In the genomic region with DNA sequence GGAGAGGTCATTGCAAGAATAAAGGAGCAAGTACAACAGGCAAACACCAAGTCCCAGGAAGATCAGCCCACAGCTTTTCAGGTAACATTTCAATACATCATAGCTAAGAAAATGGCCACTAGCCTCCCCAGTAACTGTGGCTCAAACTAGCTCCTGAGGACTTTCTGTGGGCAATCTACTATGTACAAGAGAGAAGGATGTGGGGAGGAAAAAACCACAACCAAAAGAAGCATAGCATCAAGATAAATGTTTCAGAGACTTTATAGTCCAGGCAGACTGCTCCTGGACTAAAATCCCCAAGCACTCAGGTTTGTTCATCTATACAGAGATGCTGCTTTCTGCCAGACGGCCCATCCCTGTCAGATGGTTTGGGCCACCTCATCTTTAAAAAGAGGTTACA, we compare ENCODE assay signal across 10 mouse cellular contexts. TPM values are rescaled to one million over a fixed set of nuclear protein-coding genes. Genes with fewer than 3 reads are reported as not detected.
A peak's percentile ranks its signal among the peaks of the same experiment; 100 is the strongest.
DNase-seq lines count a peak whose midpoint lies in the region; ATAC-seq and TF ChIP-seq lines count a peak whose summit lies in the region.
"Had no signal": no experiment of that assay in that cellular context is flagged by ENCODE, and none has a peak within 500 bp of the region (broad histone marks: within the 10 kb centered on the region; RNA-seq: fewer than 3 reads in every experiment).

No protein-coding gene starts in this region.

- H3K4me3 ChIP-seq in embryonic facial prominence, embryonic 13.5 days = no peak overlapping the region
- H3K4me3 ChIP-seq in embryonic facial prominence, embryonic 10.5 days = no peak overlapping the region
- no peak overlapping the region for H3K4me3 ChIP-seq in intestine, postnatal 0 days (ENCODE audit: low read depth, low read length)
- H3K4me3 ChIP-seq in intestine, embryonic 15.5 days (replicated peaks) = no peak overlapping the region
- peak overlapping the region; percentile 47; the same call in 1 of the 2 replicates for H3K4me3 ChIP-seq in E14TG2a.4 (replicated peaks; ENCODE audit: low read length)
- H3K4me3 ChIP-seq in liver, embryonic 15.5 days (replicated peaks) = no peak overlapping the region
- no peak overlapping the region for H3K4me3 ChIP-seq in neural tube, embryonic 15.5 days (replicated peaks)
- H3K4me3 ChIP-seq in midbrain, embryonic 14.5 days (replicated peaks; ENCODE audit: low read depth, low read length) = no peak overlapping the region
- H3K4me3 ChIP-seq: limb, embryonic 12.5 days had no signal

- H3K4me1 ChIP-seq in embryonic facial prominence, embryonic 13.5 days = peaks cover 88% of the 10 kb centered on the region
- peaks cover 92% of the 10 kb centered on the region for H3K4me1 ChIP-seq in embryonic facial prominence, embryonic 10.5 days
- H3K4me1 ChIP-seq in intestine, postnatal 0 days (replicated peaks; ENCODE audit: control insufficient read depth, insufficient read depth, low read length) = peaks cover 37% of the 10 kb centered on the region
- H3K4me1 ChIP-seq in intestine, embryonic 15.5 days (replicated peaks) = peaks cover 55% of the 10 kb centered on the region
- H3K4me1 ChIP-seq in E14TG2a.4 (replicated peaks; ENCODE audit: low read depth, low read length) = peaks cover 100% of the 10 kb centered on the region
- H3K4me1 ChIP-seq in liver, embryonic 15.5 days (replicated peaks) = peaks cover 100% of the 10 kb centered on the region
- H3K4me1 ChIP-seq in neural tube, embryonic 15.5 days = peaks cover 76% of the 10 kb centered on the region
- peaks cover 31% of the 10 kb centered on the region for H3K4me1 ChIP-seq in midbrain, embryonic 14.5 days (ENCODE audit: control insufficient read depth, insufficient read depth, low read length)

- peaks cover 12% of the 10 kb centered on the region for H3K36me3 ChIP-seq in embryonic facial prominence, embryonic 13.5 days
- peaks cover 39% of the 10 kb centered on the region for H3K36me3 ChIP-seq in embryonic facial prominence, embryonic 10.5 days (replicated peaks)
- H3K36me3 ChIP-seq in intestine, postnatal 0 days (ENCODE audit: control insufficient read depth, insufficient read depth) = no peaks in the 10 kb centered on the region; the same call in 1 of the 2 replicates
- H3K36me3 ChIP-seq in intestine, embryonic 15.5 days = no peaks in the 10 kb centered on the region
- H3K36me3 ChIP-seq in E14TG2a.4 (ENCODE audit: insufficient read depth, low read length) = peaks cover 87% of the 10 kb centered on the region
- H3K36me3 ChIP-seq in liver, embryonic 15.5 days (replicated peaks) = peaks cover 15% of the 10 kb centered on the region
- no peaks in the 10 kb centered on the region for H3K36me3 ChIP-seq in neural tube, embryonic 15.5 days
- no peaks in the 10 kb centered on the region for H3K36me3 ChIP-seq in midbrain, embryonic 14.5 days (ENCODE audit: control insufficient read depth, insufficient read depth, low read length)

- H3K27me3 ChIP-seq in embryonic facial prominence, embryonic 13.5 days = no peaks in the 10 kb centered on the region
- H3K27me3 ChIP-seq in embryonic facial prominence, embryonic 10.5 days (replicated peaks; ENCODE audit: low read depth, poor library complexity, severe bottlenecking) = no peaks in the 10 kb centered on the region
- H3K27me3 ChIP-seq in intestine, postnatal 0 days (replicated peaks; ENCODE audit: control insufficient read depth, insufficient read depth, low read length) = no peaks in the 10 kb centered on the region
- no peaks in the 10 kb centered on the region for H3K27me3 ChIP-seq in intestine, embryonic 15.5 days (replicated peaks)
- H3K27me3 ChIP-seq in E14TG2a.4 (ENCODE audit: insufficient read depth, low read length) = no peaks in the 10 kb centered on the region
- H3K27me3 ChIP-seq in liver, embryonic 15.5 days = no peaks in the 10 kb centered on the region
- no peaks in the 10 kb centered on the region for H3K27me3 ChIP-seq in neural tube, embryonic 15.5 days (replicated peaks)
- H3K27me3 ChIP-seq in midbrain, embryonic 14.5 days (ENCODE audit: control insufficient read depth, insufficient read depth, low read length) = no peaks in the 10 kb centered on the region
- H3K27me3 ChIP-seq: limb, embryonic 12.5 days had no signal

- no peak for DNase-seq in embryonic facial prominence, embryonic 10.5 days (ENCODE audit: low spot score)
- no peak for DNase-seq in midbrain, embryonic 14.5 days
- DNase-seq: adrenal gland, adult 8-10 months had no signal

- no peaks in the 10 kb centered on the region for H3K9me3 ChIP-seq in embryonic facial prominence, embryonic 13.5 days
- no peaks in the 10 kb centered on the region for H3K9me3 ChIP-seq in embryonic facial prominence, embryonic 10.5 days
- H3K9me3 ChIP-seq in intestine, postnatal 0 days (ENCODE audit: control insufficient read depth) = no peaks in the 10 kb centered on the region
- H3K9me3 ChIP-seq in intestine, embryonic 15.5 days = no peaks in the 10 kb centered on the region
- H3K9me3 ChIP-seq in E14TG2a.4 (ENCODE audit: low read length) = no peaks in the 10 kb centered on the region
- H3K9me3 ChIP-seq in liver, embryonic 15.5 days (replicated peaks) = no peaks in the 10 kb centered on the region
- no peaks in the 10 kb centered on the region for H3K9me3 ChIP-seq in neural tube, embryonic 15.5 days (replicated peaks)
- no peaks in the 10 kb centered on the region for H3K9me3 ChIP-seq in midbrain, embryonic 14.5 days (ENCODE audit: control insufficient read depth, low read length)
- H3K9me3 ChIP-seq: limb, embryonic 12.5 days had no signal

- no peak for ATAC-seq in embryonic facial prominence, embryonic 13.5 days (ENCODE audit: insufficient number of reproducible peaks, insufficient read depth, low FRiP score, low TSS enrichment, low read depth)
- no peak for ATAC-seq in intestine, postnatal 0 days
- ATAC-seq in intestine, embryonic 15.5 days = no peak
- ATAC-seq in liver, embryonic 15.5 days (ENCODE audit: insufficient read depth) = no peak
- ATAC-seq in neural tube, embryonic 15.5 days (ENCODE audit: low FRiP score) = no peak
- ATAC-seq in midbrain, embryonic 14.5 days (ENCODE audit: low FRiP score, low TSS enrichment) = no peak

- no peak overlapping the region for H3K4me2 ChIP-seq in embryonic facial prominence, embryonic 13.5 days
- peak overlapping the region; percentile 70; the same call in 1 of the 2 replicates for H3K4me2 ChIP-seq in intestine, postnatal 0 days (replicated peaks; ENCODE audit: low read depth)
- no peak overlapping the region for H3K4me2 ChIP-seq in intestine, embryonic 15.5 days (replicated peaks)
- H3K4me2 ChIP-seq in liver, embryonic 15.5 days = 0 out of 2 replicates have a peak overlapping the region, but pooled peaks have one; percentile 3
- H3K4me2 ChIP-seq in neural tube, embryonic 15.5 days = no peak overlapping the region
- no peak overlapping the region for H3K4me2 ChIP-seq in midbrain, embryonic 14.5 days (ENCODE audit: low read length)
- H3K4me2 ChIP-seq: limb, embryonic 12.5 days had no signal

- no peak overlapping the region for H3K9ac ChIP-seq in embryonic facial prominence, embryonic 13.5 days
- no peak overlapping the region for H3K9ac ChIP-seq in intestine, postnatal 0 days (ENCODE audit: low read depth, low read length)
- H3K9ac ChIP-seq in intestine, embryonic 15.5 days = no peak overlapping the region
- H3K9ac ChIP-seq in liver, embryonic 15.5 days = no peak overlapping the region
- no peak overlapping the region for H3K9ac ChIP-seq in neural tube, embryonic 15.5 days (replicated peaks)
- no peak overlapping the region for H3K9ac ChIP-seq in midbrain, embryonic 14.5 days (replicated peaks; ENCODE audit: low read length)
- H3K9ac ChIP-seq: limb, embryonic 12.5 days had no signal

- 93% methylated on average over 1 of the region's 1 CpGs for WGBS in embryonic facial prominence, embryonic 13.5 days
- WGBS in embryonic facial prominence, embryonic 10.5 days = 92% methylated on average over 1 of the region's 1 CpGs
- WGBS in intestine, postnatal 0 days = 77% methylated on average over 1 of the region's 1 CpGs
- 81% methylated on average over 1 of the region's 1 CpGs for whole genome bisulfite sequencing in intestine, embryonic 15.5 days
- WGBS in liver, embryonic 15.5 days (ENCODE audit: insufficient replicate concordance) = 65% methylated on average over 1 of the region's 1 CpGs
- WGBS in neural tube, embryonic 15.5 days = 94% methylated on average over 1 of the region's 1 CpGs
- 93% methylated on average over 1 of the region's 1 CpGs for WGBS in midbrain, embryonic 14.5 days

- no peak for TF ChIP-seq CTCF in intestine, postnatal 0 days (IDR thresholded peaks at IDR 0.05; ENCODE audit: low read depth)
- TF ChIP-seq CTCF in E14TG2a.4 (conservative IDR thresholded peaks at IDR 0.05; ENCODE audit: low read length) = no peak

- H3K27ac ChIP-seq in embryonic facial prominence, embryonic 13.5 days = 0 out of 2 replicates have a peak overlapping the region, but pooled peaks have one; percentile 79
- no peak overlapping the region for H3K27ac ChIP-seq in embryonic facial prominence, embryonic 10.5 days (replicated peaks)
- H3K27ac ChIP-seq in intestine, postnatal 0 days (ENCODE audit: low read depth, low read length) = 0 out of 2 replicates have a peak overlapping the region, but pooled peaks have one; percentile 35
- H3K27ac ChIP-seq in intestine, embryonic 15.5 days = no peak overlapping the region
- peak overlapping the region; percentile 87 for H3K27ac ChIP-seq in liver, embryonic 15.5 days (replicated peaks)
- H3K27ac ChIP-seq in neural tube, embryonic 15.5 days (replicated peaks) = no peak overlapping the region
- no peak overlapping the region for H3K27ac ChIP-seq in midbrain, embryonic 14.5 days (replicated peaks; ENCODE audit: low read depth, low read length)

RNA-seq across cellular contexts. Expression of gene Actn4, which starts 5.9 kb away (rescaled TPM):
- polyA plus RNA-seq in embryonic facial prominence, embryonic 13.5 days (2015; fragmentation: Nextera tagmentation; extraction: Ambion mirVana) = 232 and 258 TPM in 2 replicates
- polyA plus RNA-seq in embryonic facial prominence, embryonic 10.5 days (2016; fragmentation: Nextera tagmentation; extraction: Ambion mirVana) = 260 and 269 TPM in 2 replicates
- 293 and 319 TPM in 2 replicates for polyA plus RNA-seq in intestine, postnatal 0 days (2015; fragmentation: Nextera tagmentation; extraction: Ambion mirVana)
- 340 and 361 TPM in 2 replicates for polyA plus RNA-seq in intestine, embryonic 15.5 days (2015; fragmentation: Nextera tagmentation; extraction: Ambion mirVana)
- polyA plus RNA-seq in liver, embryonic 15.5 days (2015; fragmentation: Nextera tagmentation; extraction: Ambion mirVana) = 126 and 147 TPM in 2 replicates
- polyA plus RNA-seq in neural tube, embryonic 15.5 days (2015; fragmentation: Nextera tagmentation; extraction: Ambion mirVana) = 141 and 177 TPM in 2 replicates
- 102 and 118 TPM in 2 replicates for polyA plus RNA-seq in midbrain, embryonic 14.5 days (2014; fragmentation: Nextera tagmentation; extraction: Ambion mirVana)

RNA-seq across cellular contexts. Expression of gene Eif3k, which starts 25.4 kb away (rescaled TPM):
- 453 and 455 TPM in 2 replicates for polyA plus RNA-seq in embryonic facial prominence, embryonic 13.5 days (2015; fragmentation: Nextera tagmentation; extraction: Ambion mirVana)
- polyA plus RNA-seq in embryonic facial prominence, embryonic 10.5 days (2016; fragmentation: Nextera tagmentation; extraction: Ambion mirVana) = 444 and 454 TPM in 2 replicates
- polyA plus RNA-seq in intestine, postnatal 0 days (2015; fragmentation: Nextera tagmentation; extraction: Ambion mirVana) = 282 and 286 TPM in 2 replicates
- 359 and 375 TPM in 2 replicates for polyA plus RNA-seq in intestine, embryonic 15.5 days (2015; fragmentation: Nextera tagmentation; extraction: Ambion mirVana)
- polyA plus RNA-seq in liver, embryonic 15.5 days (2015; fragmentation: Nextera tagmentation; extraction: Ambion mirVana) = 209 and 222 TPM in 2 replicates
- 306 and 324 TPM in 2 replicates for polyA plus RNA-seq in neural tube, embryonic 15.5 days (2015; fragmentation: Nextera tagmentation; extraction: Ambion mirVana)
- polyA plus RNA-seq in midbrain, embryonic 14.5 days (2014; fragmentation: Nextera tagmentation; extraction: Ambion mirVana) = 320 and 343 TPM in 2 replicates

RNA-seq across cellular contexts. Expression of gene Map4k1, which starts 25.6 kb away (rescaled TPM):
- polyA plus RNA-seq in embryonic facial prominence, embryonic 13.5 days (2015; fragmentation: Nextera tagmentation; extraction: Ambion mirVana) = 7.7 and 9.9 TPM in 2 replicates
- polyA plus RNA-seq in embryonic facial prominence, embryonic 10.5 days (2016; fragmentation: Nextera tagmentation; extraction: Ambion mirVana) = 11.6 and 14.4 TPM in 2 replicates
- polyA plus RNA-seq in intestine, postnatal 0 days (2015; fragmentation: Nextera tagmentation; extraction: Ambion mirVana) = 1.5 and 1.6 TPM in 2 replicates
- polyA plus RNA-seq in intestine, embryonic 15.5 days (2015; fragmentation: Nextera tagmentation; extraction: Ambion mirVana) = 6.3 and 7.7 TPM in 2 replicates
- 21.6 and 26.3 TPM in 2 replicates for polyA plus RNA-seq in liver, embryonic 15.5 days (2015; fragmentation: Nextera tagmentation; extraction: Ambion mirVana)
- 10.3 and 19.2 TPM in 2 replicates for polyA plus RNA-seq in neural tube, embryonic 15.5 days (2015; fragmentation: Nextera tagmentation; extraction: Ambion mirVana)
- 5.5 and 10.2 TPM in 2 replicates for polyA plus RNA-seq in midbrain, embryonic 14.5 days (2014; fragmentation: Nextera tagmentation; extraction: Ambion mirVana)

Comparison
In these comparisons a context has a peak if more than half of its experiments do, and no peak if none do; other contexts are left out.
1. H3K27ac ChIP-seq: peak in embryonic facial prominence, embryonic 13.5 days (single experiment), intestine, postnatal 0 days (single experiment) and liver, embryonic 15.5 days (single experiment); none in embryonic facial prominence, embryonic 10.5 days (single experiment), intestine, embryonic 15.5 days (single experiment), neural tube, embryonic 15.5 days (single experiment) and midbrain, embryonic 14.5 days (single experiment).
2. H3K4me2 ChIP-seq: peak in intestine, postnatal 0 days (single experiment) and liver, embryonic 15.5 days (single experiment); none in embryonic facial prominence, embryonic 13.5 days (single experiment), intestine, embryonic 15.5 days (single experiment), neural tube, embryonic 15.5 days (single experiment) and midbrain, embryonic 14.5 days (single experiment).